Mouse (Mus musculus) stomach, embryonic 15.5 days (tissue): Measurements from ENCODE around the gene Rtf2. TPM values are rescaled to one million over a fixed set of nuclear protein-coding genes. Genes with fewer than 3 reads are reported as not detected.

Experiments
- ATAC-seq: fragments of 200-750 bp; cut with Nextera tagmentation; 2 replicates; pipeline ENCODE4 v1.8.0; 2017; ENCODE audit warnings: low read depth, moderate number of reproducible peaks, moderate TSS enrichment; ENCODE audit not compliant: insufficient read depth, low FRiP score
- H3K27ac ChIP-seq: fragments of 300-500 bp; sonication (generic); 2 replicates; pipeline ENCODE4 v1.5.1; 2015; ENCODE audit warnings: mild to moderate bottlenecking, inconsistent platforms
- H3K27me3 ChIP-seq: fragments of 300-500 bp; sonication (generic); replicated peaks from 2 replicates; pipeline ENCODE4 v1.6.1; 2015; ENCODE audit warnings: inconsistent platforms
- H3K36me3 ChIP-seq: fragments of 300-500 bp; sonication (generic); 2 replicates; pipeline ENCODE4 v1.6.1; 2015; ENCODE audit warnings: inconsistent platforms
- H3K4me1 ChIP-seq: fragments of 300-500 bp; sonication (generic); 2 replicates; pipeline ENCODE4 v1.6.1; 2015; ENCODE audit warnings: inconsistent platforms
- H3K4me2 ChIP-seq: fragments of 300-500 bp; sonication (generic); 2 replicates; pipeline ENCODE4 v1.6.1; 2015; ENCODE audit warnings: mild to moderate bottlenecking, inconsistent platforms
- H3K4me3 ChIP-seq: fragments of 300-500 bp; sonication (generic); replicated peaks from 2 replicates; pipeline ENCODE4 v1.5.1; 2015; ENCODE audit warnings: inconsistent platforms
- H3K9ac ChIP-seq: fragments of 300-500 bp; sonication (generic); 2 replicates; pipeline ENCODE4 v1.6.1; 2015; ENCODE audit warnings: inconsistent platforms
- H3K9me3 ChIP-seq: fragments of 300-500 bp; sonication (generic); 2 replicates; pipeline ENCODE4 v1.6.1; 2016; ENCODE audit warnings: inconsistent platforms
- WGBS: fragments of 180-500 bp; shearing (Covaris S2); methylation state at CpG from one replicate; pipeline ENCODE4 v1.1.7; 2015; 5-methylcytosine and 5-hydroxymethylcytosine counted together
- polyA plus RNA-seq: library from polyadenylated mRNA; unstranded; fragments of >200 nt; fragmentation: Nextera tagmentation; extraction: Ambion mirVana; gene quantifications from 2 replicates; pipeline ENCODE4 v1.2.1, GENCODE M21; 2015

Rtf2 gene
- polyA plus RNA-seq, 1 experiment from 2014 or later = 69.4 TPM

DNA sequence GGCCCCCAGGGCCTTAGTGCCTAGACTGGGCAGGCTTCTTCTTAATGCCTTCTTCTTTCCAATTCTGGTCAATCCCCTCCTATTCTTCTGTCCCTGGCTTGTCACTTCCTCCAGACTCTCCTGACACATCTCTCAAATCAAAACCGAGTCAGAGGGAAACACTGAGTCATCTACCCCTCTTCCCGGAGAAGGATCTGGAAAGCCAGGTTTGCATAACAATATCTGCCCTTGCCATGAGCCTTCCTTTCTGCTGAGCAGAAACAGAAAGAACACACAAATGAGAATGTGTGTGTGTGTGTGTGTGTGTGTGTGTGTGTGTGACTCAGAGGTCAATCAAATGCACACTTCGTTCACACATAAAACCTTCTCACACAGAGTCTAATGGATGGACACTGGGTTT, 58.5 kb downstream of the Rtf2 start:
- ATAC-seq = no peak
- no peak overlapping the region for H3K9ac ChIP-seq
- no peaks in the 10 kb centered on the region for H3K9me3 ChIP-seq
- WGBS = 54% methylated on average over 3 of the region's 3 CpGs
- no peaks in the 10 kb centered on the region for H3K36me3 ChIP-seq
- H3K4me2 ChIP-seq = no peak overlapping the region
- no peaks in the 10 kb centered on the region for H3K27me3 ChIP-seq
- no peak overlapping the region for H3K4me3 ChIP-seq
- H3K4me1 ChIP-seq = no peaks in the 10 kb centered on the region
- H3K27ac ChIP-seq = no peak overlapping the region

DNA sequence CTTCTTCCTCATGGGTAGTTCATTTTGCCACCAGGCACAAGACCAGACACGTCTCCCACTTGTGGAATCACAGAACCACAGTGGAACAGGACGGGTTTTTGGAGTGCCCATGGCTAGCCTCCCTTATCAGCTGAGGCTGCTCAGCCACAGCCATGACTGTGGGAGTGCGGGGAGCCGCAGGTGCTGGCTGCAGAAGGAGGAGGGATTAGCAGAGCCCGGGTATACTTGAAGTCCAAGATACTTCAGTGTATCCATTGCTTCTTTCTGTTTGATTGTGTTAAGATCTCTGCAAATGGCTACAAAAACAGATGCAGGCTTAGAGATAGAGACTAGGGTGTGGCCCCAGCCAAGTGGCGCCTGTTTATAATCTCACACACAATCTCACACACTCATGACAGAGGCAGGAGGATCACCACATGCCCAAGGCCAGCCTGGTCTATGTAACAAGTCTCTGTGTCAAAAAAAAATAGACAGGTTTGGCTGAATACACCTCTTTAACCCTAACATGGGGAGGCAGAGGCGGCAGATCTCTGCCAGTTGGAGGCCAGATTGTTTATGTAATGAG, 60.5 kb downstream of the Rtf2 start:
- no peak for ATAC-seq
- H3K4me2 ChIP-seq = no peak overlapping the region
- H3K9me3 ChIP-seq = no peaks in the 10 kb centered on the region
- H3K4me3 ChIP-seq = no peak overlapping the region
- H3K4me1 ChIP-seq = no peaks in the 10 kb centered on the region
- no peaks in the 10 kb centered on the region for H3K27me3 ChIP-seq
- 23% methylated on average over 7 of the region's 7 CpGs for WGBS
- H3K9ac ChIP-seq = no peak overlapping the region
- H3K27ac ChIP-seq = no peak overlapping the region
- no peaks in the 10 kb centered on the region for H3K36me3 ChIP-seq

DNA sequence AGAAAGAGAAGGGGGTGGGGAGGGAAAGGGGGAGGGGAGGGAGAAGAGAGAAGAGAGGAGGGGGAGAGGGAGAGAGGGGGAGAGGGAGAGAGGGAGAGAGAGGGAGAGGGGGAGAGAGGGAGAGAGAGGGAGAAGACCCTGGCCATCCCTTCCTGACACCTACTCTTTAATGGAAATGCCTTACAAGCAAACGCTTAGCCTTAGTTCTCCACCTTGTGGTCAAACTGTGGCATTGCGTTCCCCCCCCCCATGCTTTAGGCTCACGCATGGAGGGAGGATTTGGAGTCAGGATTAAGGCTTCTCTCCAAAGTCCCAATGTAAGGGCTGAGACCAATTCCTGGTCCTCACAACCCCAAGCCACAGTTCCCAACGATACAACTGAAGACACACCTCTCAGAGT, 61.0 kb downstream of the Rtf2 start:
- no peaks in the 10 kb centered on the region for H3K9me3 ChIP-seq
- no peaks in the 10 kb centered on the region for H3K36me3 ChIP-seq
- no peaks in the 10 kb centered on the region for H3K4me1 ChIP-seq
- H3K4me2 ChIP-seq = no peak overlapping the region
- H3K27ac ChIP-seq = no peak overlapping the region
- H3K4me3 ChIP-seq = no peak overlapping the region
- no peak overlapping the region for H3K9ac ChIP-seq
- 5% methylated on average over 4 of the region's 4 CpGs for WGBS
- H3K27me3 ChIP-seq = no peaks in the 10 kb centered on the region
- no peak for ATAC-seq

DNA sequence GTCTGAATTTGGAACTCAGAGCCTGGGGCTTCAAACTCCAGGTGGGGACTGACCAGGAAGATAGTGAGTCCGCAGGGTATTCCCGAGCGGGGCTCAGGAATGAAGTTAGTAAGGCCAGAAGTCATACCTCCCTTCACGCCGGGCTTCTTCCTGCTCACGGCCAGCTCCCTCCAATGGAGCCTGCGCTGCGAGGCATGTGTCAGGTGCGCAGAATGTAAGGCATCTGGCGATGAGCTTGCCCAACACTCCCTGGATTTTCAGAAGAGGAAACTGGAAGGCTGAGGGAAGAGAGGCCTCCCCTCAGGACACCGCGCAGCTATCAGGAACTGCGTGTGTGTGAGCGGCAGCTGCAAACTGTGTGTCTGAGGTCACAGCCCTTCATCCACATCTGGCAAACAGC, 61.8 kb downstream of the Rtf2 start:
- no peak for ATAC-seq
- no peak overlapping the region for H3K4me2 ChIP-seq

DNA sequence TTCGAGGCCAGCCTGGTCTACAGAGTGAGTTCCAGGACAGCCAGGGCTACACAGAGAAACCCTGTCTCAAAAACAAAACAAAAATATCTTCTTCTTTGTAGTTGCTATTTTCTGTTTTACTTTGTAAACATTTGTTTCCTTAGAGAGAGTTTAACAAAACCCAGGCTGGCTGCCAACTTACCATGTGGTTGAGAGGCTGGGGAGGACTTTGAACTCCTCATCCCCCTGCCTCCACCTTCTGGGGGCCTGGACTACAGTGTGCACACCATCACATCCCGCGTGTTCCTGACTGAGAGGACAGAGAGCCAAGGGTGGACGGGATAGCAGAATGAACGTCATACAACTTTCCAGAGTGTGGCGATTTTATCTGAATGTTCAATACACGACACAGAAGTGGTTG, 65.8 kb downstream of the Rtf2 start:
- Histone ChIP-seq H3K36me3 (no peaks in the 10 kb centered on the region), H3K9ac (no peak overlapping the region), H3K4me1 (no peaks in the 10 kb centered on the region), H3K4me2 (no peak overlapping the region), H3K4me3 (no peak overlapping the region), H3K9me3 (no peaks in the 10 kb centered on the region), H3K27me3 (no peaks in the 10 kb centered on the region), H3K27ac (no peak overlapping the region)
- WGBS = 84% methylated on average over 7 of the region's 7 CpGs
- ATAC-seq = no peak

More for the DNA sequence above, 61.8 kb downstream of the Rtf2 start:
- no peak overlapping the region for H3K27ac ChIP-seq
- no peaks in the 10 kb centered on the region for H3K36me3 ChIP-seq
- no peak overlapping the region for H3K4me3 ChIP-seq
- H3K9me3 ChIP-seq = no peaks in the 10 kb centered on the region
- no peak overlapping the region for H3K9ac ChIP-seq
- no peaks in the 10 kb centered on the region for H3K4me1 ChIP-seq
- 59% methylated on average over 14 of the region's 14 CpGs for WGBS
- H3K27me3 ChIP-seq = no peaks in the 10 kb centered on the region

DNA sequence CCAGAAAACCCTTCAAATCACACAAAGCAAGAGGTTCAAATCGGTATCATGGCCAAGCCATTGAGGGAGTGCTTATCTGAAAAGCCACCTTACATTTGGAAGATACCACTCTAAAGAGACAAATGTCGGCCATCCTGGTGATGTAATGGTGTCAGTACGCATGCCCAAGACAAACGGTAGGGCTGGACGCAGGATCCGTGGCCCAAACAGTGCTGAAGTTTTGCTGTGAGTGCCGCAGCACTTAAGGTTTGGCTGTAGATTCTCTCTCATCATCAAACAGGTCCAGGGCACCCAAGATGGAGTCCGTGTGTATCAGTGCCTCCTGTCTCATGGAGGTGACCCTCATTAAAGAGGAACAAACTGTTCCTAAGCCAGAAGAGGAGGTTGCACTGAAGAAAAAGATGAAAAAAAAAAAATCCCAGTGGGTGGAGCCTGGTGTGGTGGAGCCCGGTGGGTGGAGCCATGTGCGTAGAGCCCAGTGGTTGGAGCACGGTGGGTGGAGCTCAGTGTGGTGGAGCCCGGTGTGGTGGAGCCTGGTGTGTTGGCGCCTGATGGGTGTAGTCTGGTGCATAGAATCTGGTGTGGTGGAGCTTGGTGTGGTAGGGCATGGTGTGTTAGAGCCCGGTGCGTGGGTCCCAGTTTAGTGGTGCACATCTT, 69.8 kb downstream of the Rtf2 start:
- Histone ChIP-seq H3K4me3 (no peak overlapping the region), H3K9ac (no peak overlapping the region), H3K27ac (no peak overlapping the region), H3K4me2 (no peak overlapping the region), H3K36me3 (no peaks in the 10 kb centered on the region), H3K27me3 (no peaks in the 10 kb centered on the region), H3K4me1 (no peaks in the 10 kb centered on the region), H3K9me3 (no peaks in the 10 kb centered on the region)
- no peak for ATAC-seq
- WGBS = 84% methylated on average over 15 of the region's 15 CpGs

DNA sequence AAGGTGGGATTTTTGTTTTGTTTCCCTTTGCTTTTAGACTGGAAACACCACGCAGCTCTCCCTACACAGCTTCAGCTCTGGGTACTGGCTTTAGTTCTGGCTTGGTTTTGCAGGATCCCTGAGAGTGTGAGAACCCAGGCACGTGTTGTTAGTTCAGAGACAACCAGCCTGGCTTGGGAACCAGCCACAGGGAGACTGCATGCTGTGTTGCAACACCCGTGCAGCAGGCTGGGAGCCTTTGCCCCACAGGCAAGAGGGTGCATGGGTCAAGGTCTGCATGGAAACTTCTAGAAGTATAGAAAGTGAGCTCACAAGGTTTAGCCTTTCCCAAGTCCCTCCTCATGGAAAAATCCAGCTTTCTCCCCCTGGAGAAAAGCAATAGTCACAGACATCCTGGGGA, 70.5 kb downstream of the Rtf2 start:
- H3K27ac ChIP-seq = no peak overlapping the region
- no peak overlapping the region for H3K9ac ChIP-seq
- H3K9me3 ChIP-seq = no peaks in the 10 kb centered on the region
- WGBS = 42% methylated on average over 3 of the region's 3 CpGs
- no peaks in the 10 kb centered on the region for H3K36me3 ChIP-seq
- no peaks in the 10 kb centered on the region for H3K4me1 ChIP-seq
- no peak overlapping the region for H3K4me2 ChIP-seq
- ATAC-seq = 0 out of 2 replicates have a peak, but pooled peaks have one; percentile 22
- H3K4me3 ChIP-seq = no peak overlapping the region
- no peaks in the 10 kb centered on the region for H3K27me3 ChIP-seq

DNA sequence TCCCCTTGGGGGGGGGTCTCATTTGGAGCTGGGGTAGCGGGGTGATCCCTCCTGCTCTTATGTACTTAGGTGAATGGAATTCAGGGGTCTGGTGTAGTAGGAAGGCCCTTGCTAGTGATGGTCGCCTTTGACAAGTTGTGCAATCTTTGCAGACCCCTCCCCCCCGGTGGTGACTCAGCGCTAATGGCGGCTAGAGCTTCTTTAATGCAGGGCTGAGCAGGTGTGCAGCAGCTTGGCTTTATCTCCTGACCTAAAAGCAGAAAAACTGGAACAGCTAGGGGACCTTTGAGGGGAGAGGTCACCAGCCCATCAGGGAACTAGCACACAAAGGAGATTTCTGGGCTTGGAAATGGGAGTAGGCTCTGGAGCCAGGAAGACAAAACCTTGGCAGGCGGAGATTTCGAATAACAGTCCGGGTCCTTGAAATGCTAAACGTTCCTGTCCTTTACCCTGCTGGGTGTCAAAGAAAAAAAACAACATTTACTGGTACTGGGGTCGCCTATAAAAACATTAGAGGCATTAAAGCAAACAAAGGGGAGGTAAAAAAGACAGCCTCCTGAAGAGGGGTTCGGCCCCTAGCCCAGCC, 76.1 kb downstream of the Rtf2 start:
- ATAC-seq = no peak
- Histone ChIP-seq H3K4me3 (no peak overlapping the region), H3K4me1 (no peaks in the 10 kb centered on the region), H3K9ac (no peak overlapping the region), H3K4me2 (no peak overlapping the region), H3K27ac (no peak overlapping the region), H3K27me3 (no peaks in the 10 kb centered on the region), H3K36me3 (no peaks in the 10 kb centered on the region), H3K9me3 (no peaks in the 10 kb centered on the region)
- WGBS = 23% methylated on average over 11 of the region's 11 CpGs

Other genes starting within 250 kb of the Rtf2 start
- not detected in 2 replicates for gene Mc3r, start 192.1 kb upstream of the Rtf2 start, polyA plus RNA-seq
- 18.3 and 23.0 TPM in 2 replicates for gene Fam210b, start 95.0 kb upstream of the Rtf2 start, polyA plus RNA-seq
- gene Aurka, start 70.0 kb upstream of the Rtf2 start, polyA plus RNA-seq = 91.0 and 95.0 TPM in 2 replicates
- gene Cstf1, start 69.9 kb upstream of the Rtf2 start, polyA plus RNA-seq = 34.9 and 38.8 TPM in 2 replicates
- 0.12 and 0.22 TPM in 2 replicates for gene Cass4, start 46.8 kb upstream of the Rtf2 start, polyA plus RNA-seq
- gene Gcnt7, start 18.0 kb downstream of the Rtf2 start, polyA plus RNA-seq = 1.4 and 1.7 TPM in 2 replicates
- 0.19 TPM in 1 of 2 replicates, not detected in the other for gene Fam209, start 32.0 kb downstream of the Rtf2 start, polyA plus RNA-seq
- 4.1 and 6.0 TPM in 2 replicates for gene Tfap2c, start 109.0 kb downstream of the Rtf2 start, polyA plus RNA-seq